Mouse (Mus musculus) cerebellum, postnatal 10 days (tissue): ENCODE measurements around the gene 4921507P07Rik.
A peak's percentile ranks its signal among the peaks of the same experiment; 100 is the strongest.
"Not testable (repeated sequence)": the region's sequence is repeated elsewhere in the genome, so short reads cannot be mapped to it uniquely, and the experiment has no call there.

ENCODE experiments used
- DNase-seq, 2 experiments: peaks; one replicate each; pipeline ENCODE4 v3.0.0; 2021; ENCODE audit warnings: mixed read lengths in 2 of 2

4921507P07Rik gene

GRCm38 (mm10) chr6:50596301-50597211 lies at the start of gene 4921507P07Rik:
TSS of gene 4921507P07Rik (minus strand) at chr6:50596632.
- DNase-seq = peak; percentile 99

DNA sequence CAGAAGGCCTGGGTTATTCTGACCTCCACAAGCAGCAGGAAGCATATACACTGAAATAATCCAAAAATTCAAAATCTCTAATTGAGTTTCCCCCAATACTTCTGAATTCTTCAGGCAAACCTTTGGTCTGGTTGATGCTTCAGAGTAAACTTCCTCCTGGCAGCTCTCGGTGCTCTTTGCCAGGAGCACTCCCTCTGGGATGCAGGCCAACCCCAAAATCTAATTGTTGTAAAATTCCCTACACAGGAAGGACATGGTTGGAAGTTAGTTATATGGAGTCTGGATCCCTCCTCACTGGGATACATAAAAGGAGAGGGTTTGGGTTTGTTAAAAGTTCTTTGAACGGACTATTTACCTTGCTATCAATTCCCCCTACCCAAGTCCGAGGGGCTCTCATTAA lies 48.3 kb upstream of the 4921507P07Rik start:
- no peak for DNase-seq

DNA sequence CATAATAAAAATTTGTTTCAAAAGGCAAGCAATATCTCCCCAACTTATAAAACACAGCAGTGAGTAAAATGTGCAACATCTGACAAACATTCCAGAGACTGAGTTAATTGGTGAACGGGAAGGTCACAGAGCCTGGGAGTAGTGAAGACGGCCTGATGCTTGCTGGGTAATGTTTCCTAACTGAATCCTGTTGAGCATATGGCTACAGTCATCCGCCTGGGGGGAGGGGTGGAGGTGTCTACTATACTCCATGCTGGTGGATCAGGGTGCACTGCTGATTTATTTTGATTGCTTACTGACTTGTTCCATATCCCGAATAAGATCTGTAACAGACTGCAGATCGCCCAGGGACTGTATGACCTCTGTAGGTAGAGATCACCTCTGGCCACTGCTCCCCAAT lies 45.5 kb upstream of the 4921507P07Rik start:
- peak; percentile 59 to 64 for DNase-seq

GRCm38 (mm10) chr6:50640377-50640776 lies 43.9 kb upstream of the 4921507P07Rik start:
- peak; percentile 45 to 77 for DNase-seq

- peak; percentile 61 to 63 for DNase-seq
These were observed 43.2 kb upstream of the 4921507P07Rik start for GRCm38 (mm10) chr6:50639656-50640055.

DNA sequence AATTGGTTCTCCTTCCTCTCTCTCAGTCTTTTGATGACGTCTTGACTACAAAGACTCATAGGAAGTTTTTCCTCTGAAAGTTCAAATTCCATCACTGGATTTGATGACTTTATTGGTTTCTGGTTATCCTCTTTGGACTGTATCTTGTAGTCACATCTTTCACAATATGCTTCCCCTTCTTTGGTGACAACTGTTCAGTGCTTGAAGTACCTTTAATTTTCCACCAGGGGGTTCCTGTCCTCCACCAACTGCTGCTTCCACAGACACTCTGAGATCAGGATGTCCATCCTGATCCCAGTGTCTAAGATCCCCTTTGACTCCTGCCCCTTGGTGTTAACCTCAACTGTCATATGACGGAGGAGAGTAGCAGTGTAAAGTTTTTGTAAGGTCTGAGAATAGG lies 29.7 kb upstream of the 4921507P07Rik start:
- not testable (repeated sequence) for DNase-seq

GRCm38 (mm10) chr6:50618273-50618672 lies 21.8 kb upstream of the 4921507P07Rik start:
- DNase-seq = not testable (repeated sequence)

- peak; percentile 52 to 65 for DNase-seq
These were observed 5.2 kb upstream of the 4921507P07Rik start for GRCm38 (mm10) chr6:50601620-50602019.

GRCm38 (mm10) chr6:50598560-50598959 lies 2.1 kb upstream of the 4921507P07Rik start:
- peak; percentile 69 to 78 for DNase-seq

GRCm38 (mm10) chr6:50594372-50594771 lies 2.1 kb downstream of the 4921507P07Rik start:
- peak in 1 of 2 experiments; percentile 17 for DNase-seq

DNA sequence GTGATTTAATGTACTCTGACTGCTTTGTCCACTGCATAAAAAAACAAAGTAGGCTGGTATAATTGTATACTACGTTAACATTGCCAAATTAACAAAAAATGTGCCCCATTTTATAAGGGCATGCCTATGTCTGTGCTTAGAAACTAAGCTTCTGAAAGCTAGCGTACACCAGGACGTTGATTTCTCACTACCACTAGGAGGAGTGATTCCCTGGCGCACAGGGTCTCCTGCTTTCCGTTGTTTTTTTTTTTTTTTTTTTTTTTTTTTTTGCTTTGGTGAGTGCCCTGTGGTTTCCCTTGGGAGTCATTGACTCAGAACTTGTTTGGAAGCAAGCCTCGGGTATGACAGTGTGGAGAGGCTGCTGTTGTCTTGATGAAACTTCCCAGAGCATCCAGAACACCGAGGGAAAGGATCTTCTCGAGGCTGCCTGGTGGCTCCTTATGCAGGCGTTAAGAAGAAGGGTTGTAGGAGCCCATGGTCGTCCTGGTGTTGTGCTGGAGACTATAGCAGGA lies 3.0 kb downstream of the 4921507P07Rik start:
- DNase-seq = peak in 1 of 2 experiments; percentile 21

DNA sequence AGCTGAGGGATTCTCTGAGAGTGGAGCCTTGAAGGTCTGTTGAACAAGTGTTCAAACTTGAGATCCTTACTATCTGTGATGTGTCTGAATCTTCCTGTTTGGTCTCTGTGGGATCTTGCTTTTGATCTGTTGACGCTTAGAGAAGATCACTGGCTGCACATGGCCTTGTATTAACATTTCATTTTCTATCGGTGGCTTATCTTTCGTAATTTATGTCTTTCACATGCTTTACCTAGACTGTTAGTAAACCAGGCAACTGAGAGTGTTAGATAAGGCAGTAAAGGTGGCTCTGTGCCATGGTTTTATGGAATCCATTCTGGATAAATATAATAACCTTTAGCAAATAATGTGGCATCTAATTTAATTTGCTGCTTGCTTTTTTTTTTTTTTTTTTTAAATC lies 6.2 kb downstream of the 4921507P07Rik start:
- DNase-seq = no peak

- DNase-seq = peak; percentile 82 to 91
These were observed 8.2 kb downstream of the 4921507P07Rik start for GRCm38 (mm10) chr6:50588251-50588650.

DNA sequence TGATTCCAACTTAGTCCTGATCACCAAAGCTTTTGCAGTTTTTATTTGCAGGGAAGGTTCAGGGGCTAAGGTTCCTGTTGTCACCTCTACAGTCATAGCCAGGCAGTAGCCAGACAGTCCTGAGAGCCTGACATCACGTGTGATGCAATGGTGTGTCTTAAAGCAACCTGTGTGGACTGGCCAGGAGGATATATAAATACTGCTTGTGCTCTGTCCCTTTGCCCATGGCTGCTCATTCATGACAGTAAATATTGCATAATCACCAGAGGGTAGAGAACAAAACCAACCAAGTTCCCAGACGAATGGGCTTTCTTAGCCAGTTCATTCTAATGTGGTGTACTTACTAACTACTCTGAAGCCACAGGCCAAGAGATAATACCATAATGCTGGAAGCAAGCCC lies 9.0 kb downstream of the 4921507P07Rik start:
- no peak for DNase-seq

GRCm38 (mm10) chr6:50586316-50586715 lies 10.1 kb downstream of the 4921507P07Rik start:
- DNase-seq = no peak

DNA sequence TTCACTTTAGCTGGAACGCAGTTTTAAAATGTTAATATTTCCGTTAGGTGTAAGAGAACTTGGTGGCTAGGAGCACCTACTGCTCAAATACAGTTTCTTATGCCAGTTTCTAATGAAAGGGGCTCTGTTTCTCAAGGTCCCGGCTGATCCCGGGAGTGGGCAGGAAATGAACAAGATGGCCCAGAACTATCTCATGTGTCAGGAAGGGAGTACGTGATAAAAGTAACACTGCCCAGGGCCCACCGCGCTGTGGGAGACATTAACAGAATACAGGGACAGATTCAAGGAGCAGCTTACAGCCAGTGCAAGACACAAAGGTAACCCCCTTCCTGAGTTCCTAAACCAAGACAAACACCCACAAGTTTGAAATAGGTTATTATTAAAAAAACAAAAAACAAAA lies 10.7 kb downstream of the 4921507P07Rik start:
- no peak for DNase-seq

DNA sequence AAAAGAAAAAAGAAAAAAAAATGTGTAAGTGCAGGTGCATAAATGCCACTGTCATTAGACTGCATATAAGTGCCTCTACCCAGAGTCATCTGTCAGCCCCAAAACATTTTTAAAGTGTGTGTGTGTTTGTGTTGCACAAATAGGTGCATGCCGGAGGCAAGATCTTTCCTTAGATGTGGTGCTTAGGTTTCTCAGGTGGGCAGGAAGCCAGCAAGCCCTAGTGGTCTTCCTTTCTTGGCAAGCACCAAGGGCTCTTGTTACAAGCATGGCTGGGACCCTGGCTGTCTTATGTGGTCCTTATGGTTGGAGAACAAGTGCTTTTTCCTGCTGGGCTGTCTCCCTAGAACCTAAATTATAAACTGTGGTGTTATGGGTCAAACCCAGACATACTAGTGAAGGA lies 24.8 kb downstream of the 4921507P07Rik start:
- peak; percentile 60 to 72 for DNase-seq

GRCm38 (mm10) chr6:50566997-50567255 lies 29.5 kb downstream of the 4921507P07Rik start:
- DNase-seq = no peak

DNA sequence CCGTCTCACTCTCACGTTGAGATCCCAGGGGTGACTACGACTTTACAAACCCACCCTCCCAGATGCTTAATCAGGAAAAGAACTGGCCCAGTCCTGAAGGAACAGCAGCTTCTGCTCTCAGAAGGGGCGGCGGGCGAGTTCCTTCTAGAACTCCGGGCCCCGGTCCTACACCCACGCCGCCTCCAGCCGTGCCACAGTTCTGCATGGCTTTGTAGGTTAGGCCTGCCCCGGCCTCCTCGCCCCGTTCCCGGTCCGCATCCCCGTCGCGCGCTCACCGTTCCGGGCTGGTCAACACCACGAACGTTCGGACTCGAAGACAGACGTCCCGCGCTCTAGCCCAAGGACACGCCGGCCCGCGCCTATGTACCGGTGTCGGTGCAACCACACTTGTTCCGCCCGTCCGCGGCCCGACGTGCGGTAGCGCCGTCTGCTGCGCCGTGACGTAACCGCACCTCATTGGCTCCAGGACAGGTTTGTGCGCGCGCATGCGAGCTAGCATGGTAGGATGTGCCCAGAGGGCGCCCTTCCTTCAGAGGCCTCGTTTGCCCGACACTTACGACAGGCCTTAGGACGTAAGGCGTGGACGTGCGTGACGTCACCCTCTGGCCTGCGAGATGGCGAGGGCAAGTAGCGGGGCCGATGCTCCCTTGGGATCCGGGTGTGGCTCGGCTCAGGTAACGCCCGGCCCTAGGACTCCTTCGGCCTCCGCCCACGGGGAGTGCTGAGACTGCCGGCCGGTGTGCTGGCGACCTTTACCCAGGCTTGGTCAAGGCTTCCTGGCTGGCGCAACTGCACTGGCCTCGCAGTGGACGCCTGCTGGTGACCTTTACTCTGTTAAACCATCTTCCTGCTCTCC lies 30.1 kb downstream of the 4921507P07Rik start, which contains the start of gene Cycs:
Gene Cycs, minus strand, starts transcription at position 398 of the 856 bp plus-strand sequence.
- peak; percentile 100 for DNase-seq

- DNase-seq = no peak
These were observed 32.8 kb downstream of the 4921507P07Rik start for GRCm38 (mm10) chr6:50563651-50564050.

GRCm38 (mm10) chr6:50562421-50562820 lies 34.0 kb downstream of the 4921507P07Rik start:
- DNase-seq = no peak

- no peak for DNase-seq
These were observed 35.7 kb downstream of the 4921507P07Rik start for GRCm38 (mm10) chr6:50560776-50561175.

DNA sequence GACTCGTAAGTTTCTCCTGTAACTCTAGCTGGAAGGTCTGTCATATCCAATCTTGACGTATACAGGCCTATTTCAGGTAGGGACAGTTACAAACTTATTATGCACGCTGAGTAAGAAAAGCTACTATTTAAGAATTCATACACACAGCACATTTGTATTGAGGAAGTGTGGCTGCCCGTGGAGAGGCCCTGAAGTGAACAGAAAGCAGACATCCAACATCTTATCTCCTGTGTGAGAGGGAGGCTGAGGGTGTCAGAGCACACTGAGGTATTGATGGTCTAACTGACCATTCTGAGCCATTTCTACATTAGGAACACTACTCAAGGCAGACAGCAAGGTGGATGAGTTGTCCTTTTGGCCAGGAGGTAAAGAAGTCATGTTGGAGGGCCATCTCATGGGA lies 37.6 kb downstream of the 4921507P07Rik start:
- no peak for DNase-seq
